Mouse (Mus musculus) myocyte (in vitro differentiated cells): ENCODE measurements at regions not wholly inside any gene's neighbourhood (a gene's known extent, or its start where the extent isn't known, plus 50 kb on each side); places are given as distances from the start of the nearest gene placed in this dataset.

Experiments used
- CEBPB ChIP-seq: IDR thresholded peaks from 2 replicates; pipeline ENCODE4 v1.6.1; 2011; ENCODE audit warnings: mild to moderate bottlenecking, moderate library complexity; ENCODE audit not compliant: poor library complexity, insufficient read depth, severe bottlenecking
- E2F4 ChIP-seq: IDR thresholded peaks from one replicate; pipeline ENCODE4 v1.6.1; 2011; ENCODE audit warnings: mild to moderate bottlenecking, control low read depth, moderate library complexity; ENCODE audit not compliant: insufficient read depth
- MAX ChIP-seq: IDR thresholded peaks from one replicate; pipeline ENCODE4 v1.6.1; 2011; ENCODE audit warnings: low read depth, mild to moderate bottlenecking, control low read depth
- MYOD1 ChIP-seq, 3 experiments: IDR thresholded peaks; one replicate each; pipeline ENCODE4 v1.6.1; 2011; ENCODE audit warnings: control low read depth in 2 of 3, low read depth in 2 of 3, mild to moderate bottlenecking in 2 of 3, moderate library complexity in 1 of 3; ENCODE audit not compliant: insufficient read length in 2 of 3, control insufficient read depth in 1 of 3
- MYOG ChIP-seq, 3 experiments: IDR thresholded peaks; one replicate each; pipeline ENCODE4 v1.6.1; 2011; ENCODE audit warnings: control low read depth in 2 of 3, low read depth in 2 of 3, mild to moderate bottlenecking in 2 of 3; ENCODE audit not compliant: insufficient read length in 2 of 3, control insufficient read depth in 1 of 3, insufficient read depth in 1 of 3
- POLR2A ChIP-seq: IDR thresholded peaks from one replicate; pipeline ENCODE4 v1.6.1; 2011; ENCODE audit warnings: low read depth, mild to moderate bottlenecking, control low read depth, moderate library complexity; ENCODE audit not compliant: insufficient read length
- POLR2AphosphoS2 ChIP-seq: IDR thresholded peaks from one replicate; pipeline ENCODE4 v1.6.1; 2011; ENCODE audit warnings: low read depth, control low read depth; ENCODE audit not compliant: insufficient read length
- REST ChIP-seq: IDR thresholded peaks from one replicate; pipeline ENCODE4 v1.6.1; 2011; ENCODE audit warnings: mild to moderate bottlenecking, control low read depth, moderate library complexity; ENCODE audit not compliant: insufficient read depth, insufficient read length
- SRF ChIP-seq: IDR thresholded peaks from one replicate; pipeline ENCODE4 v1.6.1; 2011; ENCODE audit warnings: low read depth; ENCODE audit not compliant: control insufficient read depth, insufficient read length
- TCF12 ChIP-seq: IDR thresholded peaks from one replicate; pipeline ENCODE4 v1.6.1; 2011; ENCODE audit warnings: mild to moderate bottlenecking, control low read depth; ENCODE audit not compliant: poor library complexity, insufficient read depth, severe bottlenecking
- TCF3 ChIP-seq: IDR thresholded peaks from one replicate; pipeline ENCODE4 v1.6.1; 2011; ENCODE audit warnings: low read depth, control low read depth; ENCODE audit not compliant: insufficient read length
- USF1 ChIP-seq: IDR thresholded peaks from one replicate; pipeline ENCODE4 v1.6.1; 2011; ENCODE audit warnings: low read depth, mild to moderate bottlenecking, control low read depth, moderate library complexity

DNA sequence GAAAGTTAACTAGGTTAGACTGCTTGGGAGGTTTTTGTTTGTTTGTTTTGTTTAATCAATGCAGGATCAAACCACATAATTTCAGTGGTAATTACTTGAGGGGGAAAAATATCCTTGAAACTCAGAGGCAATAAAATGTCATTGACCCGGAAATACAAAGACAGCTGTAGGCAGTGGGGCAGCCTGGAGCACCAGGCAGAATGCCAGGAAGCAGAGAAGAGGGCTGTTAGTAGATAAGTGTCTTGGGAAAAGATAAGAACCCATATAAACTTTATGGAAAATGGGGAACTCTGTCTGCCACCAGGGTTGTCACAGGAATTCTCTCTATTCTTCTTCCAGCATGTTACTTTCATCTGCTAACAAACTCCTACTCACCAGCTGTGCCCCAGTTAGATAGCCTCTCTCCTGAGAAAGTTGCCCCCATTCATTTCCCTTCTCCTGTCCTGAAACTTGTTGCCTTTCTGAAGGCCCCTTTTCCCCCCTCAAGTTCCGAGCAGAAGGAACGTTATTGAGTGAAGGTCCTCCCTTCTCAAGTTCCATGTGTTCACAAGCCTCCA lies 136.4 kb downstream of the H2al1j start:
- TF ChIP-seq POLR2A (no peak), CEBPB (no peak), E2F4 (no peak), MYOG (IDR thresholded peaks at IDR 0.05; ENCODE audit: control insufficient read depth in 1 of 3, insufficient read depth in 1 of 3, insufficient read length in 2 of 3, low read depth in 2 of 3) (no peak), TCF12 (no peak), USF1 (no peak), MYOD1 (IDR thresholded peaks at IDR 0.05; ENCODE audit: control insufficient read depth in 1 of 3, insufficient read length in 2 of 3, low read depth in 2 of 3) (no peak), REST (no peak), MAX (no peak), POLR2AphosphoS2 (no peak), TCF3 (no peak), SRF (no peak)
